Comparison of ENCODE assay signal across 8 mouse cellular contexts in genomic region chr3:95676745-95677419, GRCm38 (mm10). TPM values are rescaled to one million over a fixed set of nuclear protein-coding genes. Genes with fewer than 3 reads are reported as not detected.
DNase-seq lines count a peak whose midpoint lies in the region; ATAC-seq and TF ChIP-seq lines count a peak whose summit lies in the region.

No protein-coding gene starts in this region.

- H3K27ac ChIP-seq in heart, embryonic 11.5 days (ENCODE audit: low read depth, low read length): no peak overlapping the region
- no peak overlapping the region for H3K27ac ChIP-seq in forebrain, embryonic 14.5 days (ENCODE audit: low read depth, low read length)
- H3K27ac ChIP-seq in intestine, embryonic 15.5 days: peak overlapping the region; percentile 97; the same call in 1 of the 2 replicates
- H3K27ac ChIP-seq in liver, adult 2 months (replicated peaks; ENCODE audit: insufficient read depth, low read depth, low read length): peak overlapping the region; percentile 73
- 0 out of 2 replicates have a peak overlapping the region, but pooled peaks have one; percentile 79 for H3K27ac ChIP-seq in neural tube, embryonic 15.5 days (replicated peaks)

- no peak overlapping the region for H3K4me2 ChIP-seq in heart, embryonic 11.5 days
- no peak overlapping the region for H3K4me2 ChIP-seq in forebrain, embryonic 14.5 days (ENCODE audit: low read length)
- no peak overlapping the region for H3K4me2 ChIP-seq in intestine, embryonic 15.5 days (replicated peaks)
- no peak overlapping the region for H3K4me2 ChIP-seq in neural tube, embryonic 15.5 days

- no peak overlapping the region for H3K9ac ChIP-seq in heart, embryonic 11.5 days (ENCODE audit: low read depth, low read length)
- H3K9ac ChIP-seq in forebrain, embryonic 14.5 days (ENCODE audit: low read length): no peak overlapping the region
- no peak overlapping the region for H3K9ac ChIP-seq in intestine, embryonic 15.5 days
- no peak overlapping the region for H3K9ac ChIP-seq in liver, adult 2 months (ENCODE audit: low read depth, low read length)
- H3K9ac ChIP-seq in neural tube, embryonic 15.5 days (replicated peaks): no peak overlapping the region

- H3K79me2 ChIP-seq in liver, adult 2 months (ENCODE audit: control insufficient read depth, insufficient read depth, low read length): no peaks in the 10 kb centered on the region

- WGBS in heart, embryonic 11.5 days (ENCODE audit: insufficient replicate concordance): 48% methylated on average over 15 of the region's 15 CpGs
- WGBS in forebrain, embryonic 14.5 days: 62% methylated on average over 15 of the region's 15 CpGs
- WGBS in intestine, embryonic 15.5 days: 65% methylated on average over 15 of the region's 15 CpGs
- 59% methylated on average over 15 of the region's 15 CpGs for WGBS in liver, adult 2 months
- WGBS in neural tube, embryonic 15.5 days: 61% methylated on average over 15 of the region's 15 CpGs

- peak; percentile 98 for DNase-seq in heart, adult 11 months
- peak; percentile 84 for DNase-seq in adrenal gland, postnatal 25 days
- peak; percentile 28 for DNase-seq in forebrain, embryonic 14.5 days (ENCODE audit: low spot score)
- DNase-seq in liver, adult 2 months (ENCODE audit: extremely low read depth, low read depth, low spot score): peak; percentile 53
- DNase-seq in thymus, postnatal 0 days (ENCODE audit: low spot score): peak; percentile 52

- H3K27me3 ChIP-seq in heart, embryonic 11.5 days (ENCODE audit: control insufficient read depth, insufficient read depth, low read length): no peaks in the 10 kb centered on the region
- H3K27me3 ChIP-seq in forebrain, embryonic 14.5 days (replicated peaks; ENCODE audit: control insufficient read depth, insufficient read depth, low read length): no peaks in the 10 kb centered on the region
- H3K27me3 ChIP-seq in intestine, embryonic 15.5 days (replicated peaks): no peaks in the 10 kb centered on the region
- no peaks in the 10 kb centered on the region for H3K27me3 ChIP-seq in liver, adult 2 months (ENCODE audit: control insufficient read depth, insufficient read depth, low read length)
- H3K27me3 ChIP-seq in neural tube, embryonic 15.5 days (replicated peaks): no peaks in the 10 kb centered on the region

- TF ChIP-seq POLR2A in liver, adult 2 months (IDR thresholded peaks at IDR 0.05; ENCODE audit: extremely low read depth, insufficient read depth, low read length): no peak

- TF ChIP-seq CTCF in liver, adult 2 months (IDR thresholded peaks at IDR 0.05; ENCODE audit: low read depth, low read length): peak; percentile 96

- H3K4me3 ChIP-seq in heart, embryonic 11.5 days (ENCODE audit: low read depth, low read length): no peak overlapping the region
- H3K4me3 ChIP-seq in forebrain, embryonic 14.5 days (ENCODE audit: low read depth, low read length): no peak overlapping the region
- no peak overlapping the region for H3K4me3 ChIP-seq in intestine, embryonic 15.5 days (replicated peaks)
- H3K4me3 ChIP-seq in liver, adult 2 months (ENCODE audit: insufficient read depth, low read depth, low read length): no peak overlapping the region
- H3K4me3 ChIP-seq in neural tube, embryonic 15.5 days (replicated peaks): no peak overlapping the region

- no peaks in the 10 kb centered on the region for H3K9me3 ChIP-seq in heart, embryonic 11.5 days (replicated peaks; ENCODE audit: control insufficient read depth, low read length)
- no peaks in the 10 kb centered on the region for H3K9me3 ChIP-seq in forebrain, embryonic 14.5 days (replicated peaks; ENCODE audit: control insufficient read depth, low read length)
- no peaks in the 10 kb centered on the region for H3K9me3 ChIP-seq in intestine, embryonic 15.5 days
- H3K9me3 ChIP-seq in neural tube, embryonic 15.5 days (replicated peaks): no peaks in the 10 kb centered on the region

- ATAC-seq in heart, embryonic 11.5 days (replicated peaks; ENCODE audit: insufficient number of reproducible peaks, low FRiP score, low TSS enrichment): no peak
- no peak for ATAC-seq in forebrain, embryonic 14.5 days
- no peak for ATAC-seq in intestine, embryonic 15.5 days
- no peak for ATAC-seq in neural tube, embryonic 15.5 days (ENCODE audit: low FRiP score)

- H3K36me3 ChIP-seq in heart, embryonic 11.5 days (ENCODE audit: control insufficient read depth, insufficient read depth, low read length): 0 out of 2 replicates have a peak, but pooled peaks cover 3% of the 10 kb centered on the region
- H3K36me3 ChIP-seq in forebrain, embryonic 14.5 days (ENCODE audit: control insufficient read depth, insufficient read depth, low read length): peaks cover 18% of the 10 kb centered on the region
- no peaks in the 10 kb centered on the region for H3K36me3 ChIP-seq in intestine, embryonic 15.5 days
- H3K36me3 ChIP-seq in liver, adult 2 months (ENCODE audit: control insufficient read depth, insufficient read depth, low read length): no peaks in the 10 kb centered on the region
- H3K36me3 ChIP-seq in neural tube, embryonic 15.5 days: no peaks in the 10 kb centered on the region

- peaks cover 66% of the 10 kb centered on the region for H3K4me1 ChIP-seq in heart, embryonic 11.5 days (ENCODE audit: control insufficient read depth, insufficient read depth, low read length)
- no peaks in the 10 kb centered on the region for H3K4me1 ChIP-seq in forebrain, embryonic 14.5 days (ENCODE audit: control insufficient read depth, insufficient read depth, low read length)
- peaks cover 60% of the 10 kb centered on the region for H3K4me1 ChIP-seq in intestine, embryonic 15.5 days (replicated peaks)
- H3K4me1 ChIP-seq in liver, adult 2 months (ENCODE audit: control insufficient read depth, insufficient read depth, low read length): peaks cover 29% of the 10 kb centered on the region
- H3K4me1 ChIP-seq in neural tube, embryonic 15.5 days: peaks cover 54% of the 10 kb centered on the region

RNA-seq across cellular contexts. Expression of gene Adamtsl4, which starts 10.8 kb away (rescaled TPM):
- 3.5 and 5.1 TPM in 2 replicates for polyA plus RNA-seq in heart, embryonic 11.5 days (2014; fragmentation: Nextera tagmentation; extraction: Ambion mirVana)
- 5.6 and 6.1 TPM in 2 replicates for total RNA-seq in adrenal gland, postnatal 25 days (2021)
- polyA plus RNA-seq in forebrain, embryonic 14.5 days (2014; fragmentation: Nextera tagmentation; extraction: Ambion mirVana): 0.13 and 0.72 TPM in 2 replicates
- polyA plus RNA-seq in intestine, embryonic 15.5 days (2015; fragmentation: Nextera tagmentation; extraction: Ambion mirVana): 2.3 and 3.0 TPM in 2 replicates
- 0.55 and 1.6 TPM in 2 replicates for total RNA-seq in liver, adult 2 months (2014; rRNA removed)
- 2.5 and 4.7 TPM in 2 replicates for polyA plus RNA-seq in liver, adult 2 months (2012; rRNA removed)
- polyA plus RNA-seq in neural tube, embryonic 15.5 days (2015; fragmentation: Nextera tagmentation; extraction: Ambion mirVana): 1.3 and 1.6 TPM in 2 replicates
- 0.91 and 2.0 TPM in 2 replicates for polyA plus RNA-seq in thymus, postnatal 0 days (2015; fragmentation: Nextera tagmentation; extraction: Ambion mirVana)

RNA-seq across cellular contexts. Expression of gene Mcl1, which starts 18.3 kb away (rescaled TPM):
- 46.3 and 49.8 TPM in 2 replicates for polyA plus RNA-seq in heart, embryonic 11.5 days (2014; fragmentation: Nextera tagmentation; extraction: Ambion mirVana)
- total RNA-seq in adrenal gland, postnatal 25 days (2021): 165 and 167 TPM in 2 replicates
- polyA plus RNA-seq in forebrain, embryonic 14.5 days (2014; fragmentation: Nextera tagmentation; extraction: Ambion mirVana): 50.3 and 50.8 TPM in 2 replicates
- 50.5 and 52.3 TPM in 2 replicates for polyA plus RNA-seq in intestine, embryonic 15.5 days (2015; fragmentation: Nextera tagmentation; extraction: Ambion mirVana)
- 57.5 and 92.2 TPM in 2 replicates for total RNA-seq in liver, adult 2 months (2014; rRNA removed)
- polyA plus RNA-seq in liver, adult 2 months (2012; rRNA removed): 38.7 and 39.4 TPM in 2 replicates
- 41.4 and 42.0 TPM in 2 replicates for polyA plus RNA-seq in neural tube, embryonic 15.5 days (2015; fragmentation: Nextera tagmentation; extraction: Ambion mirVana)
- 81.3 and 91.3 TPM in 2 replicates for polyA plus RNA-seq in thymus, postnatal 0 days (2015; fragmentation: Nextera tagmentation; extraction: Ambion mirVana)

RNA-seq across cellular contexts. Expression of gene Ensa, which starts 52.1 kb away (rescaled TPM):
- 52.7 and 55.4 TPM in 2 replicates for polyA plus RNA-seq in heart, embryonic 11.5 days (2014; fragmentation: Nextera tagmentation; extraction: Ambion mirVana)
- total RNA-seq in adrenal gland, postnatal 25 days (2021): 86.4 and 93.1 TPM in 2 replicates
- polyA plus RNA-seq in forebrain, embryonic 14.5 days (2014; fragmentation: Nextera tagmentation; extraction: Ambion mirVana): 97.2 and 106 TPM in 2 replicates
- 65.1 and 69.0 TPM in 2 replicates for polyA plus RNA-seq in intestine, embryonic 15.5 days (2015; fragmentation: Nextera tagmentation; extraction: Ambion mirVana)
- total RNA-seq in liver, adult 2 months (2014; rRNA removed): 23.5 and 25.1 TPM in 2 replicates
- 5.0 and 5.2 TPM in 2 replicates for polyA plus RNA-seq in liver, adult 2 months (2012; rRNA removed)
- 102 and 109 TPM in 2 replicates for polyA plus RNA-seq in neural tube, embryonic 15.5 days (2015; fragmentation: Nextera tagmentation; extraction: Ambion mirVana)
- polyA plus RNA-seq in thymus, postnatal 0 days (2015; fragmentation: Nextera tagmentation; extraction: Ambion mirVana): 58.5 and 65.4 TPM in 2 replicates

Comparison
In these comparisons a context has a peak if more than half of its experiments do, and no peak if none do; other contexts are left out.
1. DNase-seq: peak in every context shown above with its lines; median percentile 98 in heart, adult 11 months; 84 in adrenal gland, postnatal 25 days; 53 in liver, adult 2 months; 52 in thymus, postnatal 0 days; 28 in forebrain, embryonic 14.5 days.
2. H3K27ac ChIP-seq: peak in intestine, embryonic 15.5 days (single experiment), liver, adult 2 months (single experiment) and neural tube, embryonic 15.5 days (single experiment); none in heart, embryonic 11.5 days (single experiment) and forebrain, embryonic 14.5 days (single experiment).